Mouse (Mus musculus): ENCODE results near the gene Card10.

DNA sequence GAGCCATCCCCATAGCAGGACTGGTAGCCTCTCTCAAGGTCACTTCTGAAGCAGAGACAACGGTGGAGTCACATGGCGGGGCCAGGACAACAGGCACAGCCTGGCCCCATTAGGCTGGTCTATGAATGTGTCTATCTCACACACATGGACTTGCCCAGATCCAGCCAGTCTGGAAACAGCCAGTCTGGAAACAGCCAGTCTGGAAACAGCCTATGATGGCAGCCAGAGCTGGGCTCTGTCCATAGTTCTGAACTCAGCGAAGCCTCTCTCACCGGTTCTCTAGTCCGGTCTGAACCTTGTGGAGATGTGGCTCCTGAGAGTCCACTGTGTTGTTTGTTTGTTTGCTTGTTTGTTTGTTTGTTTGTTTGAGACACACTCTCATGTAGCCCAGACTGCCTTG lies 53.0 kb downstream of the Card10 start:
- TF ChIP-seq CTCF (IDR thresholded peaks at IDR 0.05; ENCODE audit: control insufficient read depth, insufficient read depth, low read length) (no peak), POLR2A (IDR thresholded peaks at IDR 0.05; ENCODE audit: borderline replicate concordance, control insufficient read depth, low read depth, low read length) (no peak)

Measured in bone marrow, adult 2 months (tissue).